Mouse (Mus musculus) hindbrain, embryonic 10.5 days (tissue): Measurements from ENCODE around the gene Ctps. TPM values are rescaled to one million over a fixed set of nuclear protein-coding genes. Genes with fewer than 3 reads are reported as not detected.
A peak's percentile ranks its signal among the peaks of the same experiment; 100 is the strongest.
"Not testable (repeated sequence)": the region's sequence is repeated elsewhere in the genome, so short reads cannot be mapped to it uniquely, and the experiment has no call there.

Source experiments
- DNase-seq: peaks from one replicate; pipeline ENCODE4 v3.0.0-alpha.2; 2017; ENCODE audit warnings: low spot score
- H3K27ac ChIP-seq: fragments of 300-500 bp; sonication (generic); 2 replicates; pipeline ENCODE4 v1.5.1; 2016; ENCODE audit warnings: mild to moderate bottlenecking, moderate library complexity
- H3K27me3 ChIP-seq: fragments of 300-500 bp; sonication (generic); 2 replicates; pipeline ENCODE4 v1.6.1; 2016; ENCODE audit warnings: mild to moderate bottlenecking; ENCODE audit not compliant: poor library complexity, insufficient read depth, severe bottlenecking
- H3K36me3 ChIP-seq: fragments of 300-500 bp; sonication (generic); 2 replicates; pipeline ENCODE4 v1.6.1; 2016; ENCODE audit warnings: mild to moderate bottlenecking, moderate library complexity
- H3K4me1 ChIP-seq: fragments of 300-500 bp; sonication (generic); replicated peaks from 2 replicates; pipeline ENCODE4 v1.6.1; 2016; ENCODE audit warnings: mild to moderate bottlenecking
- H3K4me3 ChIP-seq: fragments of 300-500 bp; sonication (generic); 2 replicates; pipeline ENCODE4 v1.5.1; 2016; ENCODE audit warnings: mild to moderate bottlenecking, moderate library complexity
- H3K9me3 ChIP-seq: fragments of 300-500 bp; sonication (generic); 2 replicates; pipeline ENCODE4 v1.6.1; 2016; ENCODE audit warnings: mild to moderate bottlenecking, moderate library complexity
- WGBS: fragments of 180-500 bp; shearing (Covaris S2); methylation state at CpG from one replicate; pipeline ENCODE4 v1.1.7; 2016; 5-methylcytosine and 5-hydroxymethylcytosine counted together
- polyA plus RNA-seq: library from polyadenylated mRNA; unstranded; fragments of >200 nt; fragmentation: Nextera tagmentation; extraction: Ambion mirVana; gene quantifications from 2 replicates; pipeline ENCODE4 v1.2.1, GENCODE M21; 2016

Gene Ctps
- 117 and 134 TPM in 2 replicates for polyA plus RNA-seq

- whole genome bisulfite sequencing, result under 1% methylated on average over 97 of the region's 97 CpGs
- Histone ChIP-seq H3K27me3 (no peaks in the 10 kb centered on the region), H3K4me1 (peaks cover 27% of the 10 kb centered on the region), H3K9me3 (no peaks in the 10 kb centered on the region), H3K27ac (peak within 1 kb of the TSS; percentile 99), H3K36me3 (peaks cover 29% of the 10 kb centered on the region), H3K4me3 (peak within 1 kb of the TSS; percentile 83)
- peak; percentile 99 for DNase-seq
Measured at GRCm38 (mm10) chr4:120569486-120570437, at the start of gene Ctps. TSS of gene Ctps (minus strand) at chr4:120570276.

DNA sequence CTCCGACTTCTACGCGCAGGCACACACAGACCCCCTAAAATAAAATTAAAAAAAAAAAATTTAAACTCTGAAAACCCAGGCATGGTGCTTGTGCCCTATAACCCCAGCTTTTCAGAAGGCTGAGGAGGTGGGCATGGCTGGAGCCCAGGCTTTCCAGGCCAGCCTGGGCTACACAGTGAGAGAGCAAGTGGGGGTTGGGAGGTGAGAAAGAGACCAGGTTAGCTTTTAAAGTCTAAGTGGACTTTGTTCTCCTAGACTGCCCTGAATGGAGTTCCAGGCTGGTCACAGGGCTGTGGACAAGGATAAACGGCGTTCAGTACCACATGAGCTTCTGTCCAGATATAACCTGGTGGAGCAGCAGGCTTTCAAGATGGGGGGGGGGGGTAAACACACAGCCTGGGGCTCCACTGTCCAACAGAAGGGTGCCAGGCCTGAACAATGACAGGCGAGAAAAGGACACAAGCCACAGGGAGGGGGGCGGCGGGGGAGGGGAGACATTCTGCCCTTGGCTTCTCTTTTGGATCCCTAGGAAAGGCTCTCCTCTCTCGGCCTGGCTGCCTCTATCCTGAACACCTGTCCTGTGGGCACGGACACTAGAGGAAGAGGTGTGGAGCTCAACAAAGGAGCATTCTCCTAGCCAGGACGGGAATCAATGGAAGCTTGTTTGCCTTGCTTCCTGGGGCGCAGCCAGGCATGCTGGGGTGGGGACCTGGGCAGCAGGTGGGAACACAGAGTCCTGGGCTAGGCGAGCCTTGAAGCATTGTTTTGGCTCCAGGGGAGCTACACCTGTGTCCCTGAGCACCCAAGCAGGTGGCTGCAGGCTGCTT, 46.3 kb upstream of the Ctps start:
- H3K9me3 ChIP-seq, result no peaks in the 10 kb centered on the region
- DNase-seq, result no peak
- H3K36me3 ChIP-seq, result no peaks in the 10 kb centered on the region
- peak overlapping the region; percentile 82 for H3K27ac ChIP-seq
- H3K27me3 ChIP-seq, result no peaks in the 10 kb centered on the region
- peaks cover 54% of the 10 kb centered on the region for H3K4me1 ChIP-seq
- no peak overlapping the region for H3K4me3 ChIP-seq
- WGBS, result 58% methylated on average over 13 of the region's 13 CpGs

DNA sequence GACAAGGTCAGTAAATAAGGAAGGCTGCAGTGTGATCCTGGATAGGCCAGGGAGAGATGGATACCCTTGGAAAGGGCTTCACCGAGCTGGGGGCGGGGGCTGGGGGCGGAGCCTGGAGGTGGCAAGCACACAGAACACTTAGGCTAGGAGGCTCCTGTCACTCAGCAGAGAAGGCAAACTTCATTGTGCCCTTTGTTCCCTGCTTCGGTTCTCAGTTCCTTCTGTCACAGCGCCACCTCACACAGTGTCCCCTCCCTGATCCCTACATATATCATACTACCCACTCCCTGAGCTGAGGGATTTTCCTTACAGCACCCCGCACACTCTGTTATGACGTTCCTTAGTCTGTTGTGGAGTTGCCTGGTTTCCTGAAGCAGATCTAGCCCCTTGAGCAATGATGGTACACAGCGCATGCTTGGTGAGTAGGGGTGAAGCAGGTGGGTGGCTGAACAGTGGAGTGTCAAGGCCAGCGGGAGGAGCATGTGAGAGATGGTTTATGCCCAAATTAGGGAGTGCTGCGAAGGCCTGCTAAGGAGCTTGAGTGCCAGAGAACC, 45.5 kb upstream of the Ctps start:
- Histone ChIP-seq H3K4me1 (peaks cover 61% of the 10 kb centered on the region), H3K27ac (peak overlapping the region; percentile 82), H3K27me3 (no peaks in the 10 kb centered on the region), H3K9me3 (no peaks in the 10 kb centered on the region), H3K36me3 (no peaks in the 10 kb centered on the region), H3K4me3 (peak overlapping the region; percentile 21; the same call in 1 of the 2 replicates)
- peak; percentile 53 for DNase-seq
- 23% methylated on average over 10 of the region's 10 CpGs for WGBS

- Histone ChIP-seq H3K27ac (peak overlapping the region; percentile 82; the same call in 1 of the 2 replicates), H3K4me1 (peaks cover 62% of the 10 kb centered on the region), H3K4me3 (no peak overlapping the region), H3K27me3 (no peaks in the 10 kb centered on the region), H3K36me3 (no peaks in the 10 kb centered on the region), H3K9me3 (no peaks in the 10 kb centered on the region)
- no peak for DNase-seq
- WGBS, result 80% methylated on average over 9 of the region's 9 CpGs
Measured at GRCm38 (mm10) chr4:120614644-120615043, 44.6 kb upstream of the Ctps start.

GRCm38 (mm10) chr4:120613691-120614329, 43.7 kb upstream of the Ctps start:
- Histone ChIP-seq H3K36me3 (no peaks in the 10 kb centered on the region), H3K4me3 (no peak overlapping the region), H3K9me3 (no peaks in the 10 kb centered on the region), H3K4me1 (peaks cover 62% of the 10 kb centered on the region), H3K27me3 (no peaks in the 10 kb centered on the region), H3K27ac (peak overlapping the region; percentile 82)
- WGBS, result 55% methylated on average over 8 of the region's 8 CpGs
- no peak for DNase-seq

GRCm38 (mm10) chr4:120612304-120613080, 42.4 kb upstream of the Ctps start:
- 22% methylated on average over 9 of the region's 9 CpGs for WGBS
- peaks cover 65% of the 10 kb centered on the region for H3K4me1 ChIP-seq
- no peaks in the 10 kb centered on the region for H3K36me3 ChIP-seq
- H3K27me3 ChIP-seq, result no peaks in the 10 kb centered on the region
- peak; percentile 63 for DNase-seq
- H3K9me3 ChIP-seq, result no peaks in the 10 kb centered on the region
- no peak overlapping the region for H3K4me3 ChIP-seq
- peak overlapping the region; percentile 69 for H3K27ac ChIP-seq

DNA sequence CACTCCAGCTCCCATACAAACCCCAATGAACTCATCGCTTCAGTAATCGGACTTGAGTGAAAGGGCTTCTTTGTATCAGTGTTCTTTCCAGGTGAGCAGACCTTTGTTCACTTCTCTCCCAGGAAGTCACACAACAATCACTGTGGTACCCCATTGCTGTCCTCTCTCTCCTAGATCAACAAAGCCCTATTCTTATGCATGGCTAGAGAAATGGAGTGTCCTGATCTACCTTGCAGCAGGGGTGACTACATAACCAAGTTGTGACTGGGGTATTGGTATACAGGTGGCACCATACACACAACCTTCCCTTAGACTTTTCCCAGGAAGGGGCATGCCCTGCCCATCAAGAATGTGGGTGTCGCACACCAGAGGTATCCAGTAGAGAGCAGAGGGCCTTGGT, 40.9 kb upstream of the Ctps start:
- H3K27me3 ChIP-seq, result no peaks in the 10 kb centered on the region
- WGBS, result 68% methylated on average over 3 of the region's 3 CpGs
- H3K4me3 ChIP-seq, result no peak overlapping the region
- no peak for DNase-seq
- H3K36me3 ChIP-seq, result no peaks in the 10 kb centered on the region
- no peak overlapping the region; the same call in 1 of the 2 replicates for H3K27ac ChIP-seq
- peaks cover 67% of the 10 kb centered on the region for H3K4me1 ChIP-seq
- H3K9me3 ChIP-seq, result no peaks in the 10 kb centered on the region

DNA sequence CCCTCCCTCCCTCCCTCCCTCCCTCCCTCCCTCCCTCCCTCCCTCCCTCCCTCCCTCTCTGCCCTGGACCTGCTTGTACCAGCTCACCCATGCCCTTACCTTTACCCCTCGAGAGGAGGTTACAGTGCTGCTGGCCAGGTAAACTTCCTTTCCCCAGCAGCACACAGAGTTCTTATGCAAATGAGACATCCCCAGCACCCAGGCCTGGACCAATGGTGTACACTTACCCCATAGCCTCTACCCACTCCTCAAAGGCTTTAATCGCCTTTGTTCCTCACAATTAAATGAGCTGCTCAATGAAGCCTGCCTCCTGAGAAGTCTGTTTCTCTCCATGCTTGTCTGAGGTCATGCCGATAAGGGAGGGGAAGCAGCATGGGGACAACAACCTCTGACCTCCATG, 36.9 kb upstream of the Ctps start:
- Histone ChIP-seq H3K27ac (peak overlapping the region; percentile 70), H3K27me3 (no peaks in the 10 kb centered on the region), H3K4me1 (peaks cover 27% of the 10 kb centered on the region), H3K4me3 (no peak overlapping the region), H3K9me3 (no peaks in the 10 kb centered on the region), H3K36me3 (no peaks in the 10 kb centered on the region)
- DNase-seq, result no peak
- 24% methylated on average over 3 of the region's 3 CpGs for WGBS

DNA sequence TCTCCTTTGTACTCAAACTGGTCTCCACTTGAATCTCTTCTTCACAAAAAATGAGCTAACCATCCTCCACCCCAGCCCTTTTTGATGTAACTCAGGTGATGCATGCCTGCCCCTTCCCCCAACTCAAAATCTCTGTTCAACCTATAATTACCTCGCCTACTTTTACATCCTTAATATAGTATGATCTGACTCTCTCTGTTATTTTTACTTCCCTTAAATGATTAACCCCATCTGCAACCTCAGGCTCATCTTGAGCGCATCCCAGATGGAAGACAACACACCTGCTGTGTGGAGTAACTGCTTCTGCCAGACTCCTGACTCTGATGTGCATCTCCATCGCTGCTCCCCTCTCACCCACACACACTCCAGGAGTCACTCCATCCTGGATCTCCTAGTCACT, 32.6 kb upstream of the Ctps start:
- Histone ChIP-seq H3K4me1 (peaks cover 18% of the 10 kb centered on the region), H3K9me3 (no peaks in the 10 kb centered on the region), H3K27me3 (no peaks in the 10 kb centered on the region), H3K4me3 (no peak overlapping the region), H3K27ac (no peak overlapping the region), H3K36me3 (no peaks in the 10 kb centered on the region)
- no peak for DNase-seq
- 81% methylated on average over 3 of the region's 3 CpGs for WGBS

DNA sequence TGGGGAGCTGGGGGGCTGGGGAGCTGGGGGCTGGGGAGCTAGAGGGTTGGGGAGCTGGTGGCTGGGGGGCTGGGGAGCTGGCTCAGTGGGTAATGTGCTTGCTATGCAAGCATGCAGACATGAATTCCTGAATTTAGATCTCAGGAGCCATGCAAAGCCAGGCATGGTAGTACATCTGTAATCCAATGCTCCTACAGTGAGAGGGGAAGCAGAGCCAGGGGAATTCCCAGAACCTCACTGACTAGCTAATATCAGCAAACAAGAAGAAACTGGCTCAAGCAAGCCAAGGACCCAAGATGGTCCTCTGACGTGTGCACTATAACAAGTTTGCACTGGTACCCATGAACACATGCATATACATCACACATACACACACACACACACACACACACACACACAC, 31.7 kb upstream of the Ctps start:
- no peak for DNase-seq
- H3K36me3 ChIP-seq, result no peaks in the 10 kb centered on the region
- no peaks in the 10 kb centered on the region for H3K27me3 ChIP-seq
- no peaks in the 10 kb centered on the region for H3K9me3 ChIP-seq
- H3K27ac ChIP-seq, result peak overlapping the region; percentile 35; the same call in 1 of the 2 replicates
- H3K4me1 ChIP-seq, result peaks cover 11% of the 10 kb centered on the region
- 79% methylated on average over 1 of the region's 1 CpGs for WGBS
- H3K4me3 ChIP-seq, result no peak overlapping the region

DNA sequence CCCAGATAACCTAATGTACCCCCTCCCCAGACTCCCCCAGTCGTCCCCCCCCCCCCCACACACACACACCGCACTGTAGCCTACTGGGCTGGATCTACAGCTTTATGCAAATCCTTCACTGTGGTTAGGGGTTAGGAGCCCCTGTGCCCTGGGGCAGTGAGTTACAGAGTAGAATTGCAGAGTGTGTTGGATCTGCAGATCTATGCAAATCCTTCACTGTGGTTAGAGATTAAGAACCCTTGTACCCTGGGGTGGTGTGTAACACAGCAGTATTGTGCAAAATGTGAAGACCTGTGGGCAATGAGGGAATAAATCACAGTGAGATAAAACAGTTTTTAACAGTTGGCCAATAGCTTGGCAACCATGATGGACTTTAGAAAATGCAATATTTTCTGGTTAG, 28.8 kb upstream of the Ctps start:
- 24% methylated on average over 2 of the region's 2 CpGs for WGBS
- no peaks in the 10 kb centered on the region for H3K36me3 ChIP-seq

DNA sequence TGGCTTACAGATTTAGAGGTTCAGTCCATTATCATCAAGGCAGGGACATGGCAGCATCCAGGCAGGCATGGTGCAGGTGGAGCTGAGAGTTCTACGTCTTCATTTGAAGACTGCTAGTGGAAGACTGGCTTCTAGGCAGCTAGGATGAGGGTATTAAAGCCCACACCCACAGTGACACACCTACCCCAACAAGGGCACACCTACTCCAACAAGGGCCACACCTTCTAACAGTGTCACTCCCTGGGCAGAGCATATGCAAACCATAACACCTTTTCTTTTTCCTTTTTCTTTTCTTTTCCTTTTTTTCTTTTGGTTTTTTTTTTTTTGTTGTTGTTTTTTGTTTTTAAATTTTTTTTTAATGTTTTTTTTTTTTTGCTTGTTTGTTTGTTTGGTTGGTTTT, 26.1 kb upstream of the Ctps start:
- not testable (repeated sequence) for DNase-seq, H3K27ac ChIP-seq, H3K27me3 ChIP-seq, H3K4me3 ChIP-seq, H3K36me3 ChIP-seq, H3K9me3 ChIP-seq, H3K4me1 ChIP-seq
- WGBS, result 90% methylated on average over 1 of the region's 1 CpGs

More for the DNA sequence above, 28.8 kb upstream of the Ctps start:
- H3K27ac ChIP-seq, result no peak overlapping the region
- no peaks in the 10 kb centered on the region for H3K27me3 ChIP-seq
- H3K4me3 ChIP-seq, result no peak overlapping the region
- 0 out of 2 replicates have a peak, but pooled peaks cover 6% of the 10 kb centered on the region for H3K4me1 ChIP-seq
- no peak for DNase-seq
- no peaks in the 10 kb centered on the region for H3K9me3 ChIP-seq
